Comparison of ENCODE assay signal across 9 mouse cellular contexts in the genomic region with DNA sequence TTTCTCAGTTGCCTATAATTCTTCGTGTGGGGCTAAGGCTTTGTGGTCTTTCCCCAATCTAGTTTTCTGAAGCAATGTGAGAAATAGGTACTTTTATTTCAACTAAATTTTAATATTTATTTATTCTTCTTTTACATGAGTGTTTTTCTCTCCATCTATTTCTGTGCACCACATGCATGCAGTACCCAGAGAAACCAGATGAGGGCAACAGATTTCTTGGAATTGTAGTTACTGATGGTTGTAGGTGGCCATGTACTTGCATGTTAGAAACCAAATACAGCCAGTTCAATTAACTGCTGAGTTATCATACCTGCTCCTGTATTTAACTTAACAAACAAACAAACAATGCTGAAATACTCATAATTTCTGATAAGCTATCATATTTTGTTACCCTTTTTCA.
A peak's percentile ranks its signal among the peaks of the same experiment; 100 is the strongest.
DNase-seq lines count a peak whose midpoint lies in the region; ATAC-seq and TF ChIP-seq lines count a peak whose summit lies in the region.
"Had no signal": no experiment of that assay in that cellular context is flagged by ENCODE, and none has a peak within 500 bp of the region (broad histone marks: within the 10 kb centered on the region; RNA-seq: fewer than 3 reads in every experiment).

No protein-coding gene starts in this region.

- no peaks in the 10 kb centered on the region for H3K4me1 ChIP-seq in forebrain, postnatal 0 days (ENCODE audit: insufficient read depth)
- no peaks in the 10 kb centered on the region for H3K4me1 ChIP-seq in forebrain, embryonic 11.5 days (replicated peaks; ENCODE audit: control insufficient read depth, insufficient read depth, low read length)
- H3K4me1 ChIP-seq: hindbrain, embryonic 15.5 days had no signal

- H3K36me3 ChIP-seq in forebrain, postnatal 0 days (ENCODE audit: insufficient read depth): no peaks in the 10 kb centered on the region
- H3K36me3 ChIP-seq in forebrain, embryonic 11.5 days (ENCODE audit: control insufficient read depth, insufficient read depth, low read length): no peaks in the 10 kb centered on the region
- H3K36me3 ChIP-seq: hindbrain, embryonic 15.5 days had no signal

- no peaks in the 10 kb centered on the region for H3K27me3 ChIP-seq in forebrain, postnatal 0 days (ENCODE audit: insufficient read depth, low read length)
- no peaks in the 10 kb centered on the region for H3K27me3 ChIP-seq in forebrain, embryonic 11.5 days (ENCODE audit: control insufficient read depth, insufficient read depth, low read length)
- H3K27me3 ChIP-seq: hindbrain, embryonic 15.5 days had no signal

- H3K4me2 ChIP-seq in forebrain, postnatal 0 days (ENCODE audit: low read depth): no peak overlapping the region
- no peak overlapping the region for H3K4me2 ChIP-seq in forebrain, embryonic 11.5 days (ENCODE audit: low read depth, low read length, severe bottlenecking)
- H3K4me2 ChIP-seq: hindbrain, embryonic 15.5 days had no signal

- WGBS in forebrain, postnatal 0 days: 38% methylated on average over 1 of the region's 1 CpGs
- WGBS in forebrain, embryonic 11.5 days: 24% methylated on average over 1 of the region's 1 CpGs

- no peak overlapping the region for H3K27ac ChIP-seq in forebrain, postnatal 0 days (ENCODE audit: low read depth, low read length)
- H3K27ac ChIP-seq in forebrain, embryonic 11.5 days (ENCODE audit: low read depth, low read length): no peak overlapping the region
- H3K27ac ChIP-seq: hindbrain, embryonic 15.5 days had no signal

- H3K9me3 ChIP-seq in forebrain, postnatal 0 days (ENCODE audit: low read length): no peaks in the 10 kb centered on the region
- no peaks in the 10 kb centered on the region for H3K9me3 ChIP-seq in forebrain, embryonic 11.5 days (ENCODE audit: control insufficient read depth, low read length)
- H3K9me3 ChIP-seq: hindbrain, embryonic 15.5 days had no signal

- ATAC-seq in forebrain, postnatal 0 days: no peak
- ATAC-seq in forebrain, embryonic 11.5 days (replicated peaks; ENCODE audit: low FRiP score): no peak; the same call in 1 of the 2 replicates

- DNase-seq in forebrain, postnatal 0 days: peak; percentile 33
- DNase-seq in forebrain, embryonic 11.5 days (ENCODE audit: low spot score): no peak
- peak; percentile 6 for DNase-seq in lung, postnatal 36 days
- no peak for DNase-seq in lung, postnatal 10 days
- DNase-seq in ZHBTc4 (ENCODE audit: low read depth, low spot score): peak; percentile 29
- peak; percentile 13 to 64 for DNase-seq in kidney, postnatal 36 days
- DNase-seq in yolk sac, embryonic 10.5 days (ENCODE audit: low spot score): no peak
- DNase-seq in frontal cortex, postnatal 25 days (ENCODE audit: low spot score in 2 of 2): no peak

- H3K4me3 ChIP-seq in forebrain, postnatal 0 days (ENCODE audit: low read depth, low read length): no peak overlapping the region
- no peak overlapping the region for H3K4me3 ChIP-seq in forebrain, embryonic 11.5 days (ENCODE audit: low read depth, low read length)
- H3K4me3 ChIP-seq: hindbrain, embryonic 15.5 days had no signal

- TF ChIP-seq CTCF in forebrain, postnatal 0 days (IDR thresholded peaks at IDR 0.05; ENCODE audit: low read depth): peak; percentile 56

- no peak overlapping the region for H3K9ac ChIP-seq in forebrain, postnatal 0 days
- H3K9ac ChIP-seq in forebrain, embryonic 11.5 days (ENCODE audit: low read length): no peak overlapping the region
- H3K9ac ChIP-seq: hindbrain, embryonic 15.5 days had no signal

Comparison
In these comparisons a context has a peak if more than half of its experiments do, and no peak if none do; other contexts are left out.
1. DNase-seq: peak in forebrain, postnatal 0 days (single experiment), lung, postnatal 36 days (single experiment), ZHBTc4 (single experiment) and kidney, postnatal 36 days (2 of 2); none in forebrain, embryonic 11.5 days (single experiment), lung, postnatal 10 days (single experiment), yolk sac, embryonic 10.5 days (single experiment) and frontal cortex, postnatal 25 days (0 of 2).